Mouse (Mus musculus) E14TG2a.4 (cell line): ENCODE measurements at regions not wholly inside any gene's neighbourhood (a gene's known extent, or its start where the extent isn't known, plus 50 kb on each side); places are given as distances from the start of the nearest gene placed in this dataset.

Source experiments
- CTCF ChIP-seq: conservative IDR thresholded peaks from 2 replicates; pipeline ENCODE4 v1.5.1; 2014; ENCODE audit warnings: low read length
- NANOG ChIP-seq: IDR thresholded peaks from 2 replicates; pipeline ENCODE4 v1.6.1; 2014; ENCODE audit warnings: borderline replicate concordance, low read length, mixed read lengths
- POU5F1 ChIP-seq: IDR thresholded peaks from 2 replicates; pipeline ENCODE4 v1.6.1; 2014; ENCODE audit warnings: low read length, borderline replicate concordance

- no peak for TF ChIP-seq CTCF
- TF ChIP-seq POU5F1 = no peak
- TF ChIP-seq NANOG = no peak
Measured at GRCm38 (mm10) chr2:160046881-160047543, 286.9 kb downstream of the Gm826 start.
